Mouse (Mus musculus): ENCODE data around the gene Wwp2. TPM values are rescaled to one million over a fixed set of nuclear protein-coding genes. Genes with fewer than 3 reads are reported as not detected.

Wwp2 gene
- polyA plus RNA-seq, 1 experiment from 2014 or later, result 37.6 TPM

GRCm38 (mm10) chr8:107580879-107581278 lies 144.7 kb downstream of the Wwp2 start:
- Histone ChIP-seq H3K9ac (no peak overlapping the region), H3K4me1 (replicated peaks) (no peaks in the 10 kb centered on the region), H3K9me3 (replicated peaks) (no peaks in the 10 kb centered on the region), H3K4me3 (no peak overlapping the region), H3K27me3 (replicated peaks) (no peaks in the 10 kb centered on the region), H3K36me3 (peaks cover 81% of the 10 kb centered on the region), H3K4me2 (no peak overlapping the region), H3K27ac (ENCODE audit: poor library complexity, severe bottlenecking) (no peak overlapping the region)
- WGBS, result 92% methylated on average over 13 of the region's 13 CpGs
- ATAC-seq (ENCODE audit: insufficient number of reproducible peaks, low FRiP score), result no peak

DNA sequence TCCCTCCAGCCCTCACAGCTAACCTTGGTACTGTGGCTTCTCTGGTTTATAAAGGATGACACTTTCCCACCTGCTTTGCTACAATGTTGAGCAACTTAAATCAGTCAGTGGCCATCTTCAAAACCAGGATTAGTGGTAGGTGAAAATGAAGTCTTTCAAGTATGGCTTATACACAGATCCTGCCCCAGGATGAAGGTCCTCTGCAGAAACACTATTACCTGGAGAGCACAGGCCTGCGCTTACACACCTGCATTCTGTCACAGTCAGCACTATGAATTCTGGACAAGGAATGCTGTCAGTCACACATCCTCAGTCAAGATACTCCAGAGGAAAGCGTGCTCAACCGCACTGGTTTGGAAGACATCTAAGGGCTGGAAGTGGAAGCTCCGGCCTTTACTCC lies 145.4 kb downstream of the Wwp2 start:
- H3K9ac ChIP-seq, result no peak overlapping the region
- H3K27me3 ChIP-seq (replicated peaks), result no peaks in the 10 kb centered on the region
- 96% methylated on average over 4 of the region's 4 CpGs for WGBS
- H3K27ac ChIP-seq (ENCODE audit: poor library complexity, severe bottlenecking), result no peak overlapping the region
- no peaks in the 10 kb centered on the region for H3K9me3 ChIP-seq (replicated peaks)
- peaks cover 87% of the 10 kb centered on the region for H3K36me3 ChIP-seq
- H3K4me3 ChIP-seq, result no peak overlapping the region
- H3K4me1 ChIP-seq (replicated peaks), result peaks cover 3% of the 10 kb centered on the region; the same call in 1 of the 2 replicates
- ATAC-seq (ENCODE audit: insufficient number of reproducible peaks, low FRiP score), result no peak
- no peak overlapping the region for H3K4me2 ChIP-seq

GRCm38 (mm10) chr8:107582136-107582535 lies 146.0 kb downstream of the Wwp2 start:
- ATAC-seq (ENCODE audit: insufficient number of reproducible peaks, low FRiP score), result no peak
- peaks cover 7% of the 10 kb centered on the region for H3K4me1 ChIP-seq (replicated peaks)
- H3K9ac ChIP-seq, result no peak overlapping the region
- 92% methylated on average over 11 of the region's 11 CpGs for WGBS
- no peak overlapping the region for H3K4me2 ChIP-seq
- H3K9me3 ChIP-seq (replicated peaks), result no peaks in the 10 kb centered on the region
- H3K27me3 ChIP-seq (replicated peaks), result no peaks in the 10 kb centered on the region
- peaks cover 87% of the 10 kb centered on the region for H3K36me3 ChIP-seq
- no peak overlapping the region for H3K4me3 ChIP-seq
- no peak overlapping the region for H3K27ac ChIP-seq (ENCODE audit: poor library complexity, severe bottlenecking)

- Histone ChIP-seq H3K27ac (ENCODE audit: poor library complexity, severe bottlenecking) (peak overlapping the region; percentile 72), H3K4me1 (replicated peaks) (peaks cover 10% of the 10 kb centered on the region), H3K27me3 (replicated peaks) (no peaks in the 10 kb centered on the region), H3K9ac (peak overlapping the region; percentile 94), H3K4me3 (peak overlapping the region; percentile 88), H3K36me3 (peaks cover 39% of the 10 kb centered on the region), H3K4me2 (peak overlapping the region; percentile 80), H3K9me3 (replicated peaks) (no peaks in the 10 kb centered on the region)
- under 1% methylated on average over 17 of the region's 17 CpGs for WGBS
- no peak for ATAC-seq (ENCODE audit: insufficient number of reproducible peaks, low FRiP score)
These were observed 151.3 kb downstream of the Wwp2 start for GRCm38 (mm10) chr8:107587429-107587994.

- H3K27me3 ChIP-seq (replicated peaks), result no peaks in the 10 kb centered on the region
- ATAC-seq (ENCODE audit: insufficient number of reproducible peaks, low FRiP score), result peak; percentile 95
- no peaks in the 10 kb centered on the region for H3K9me3 ChIP-seq (replicated peaks)
- peaks cover 32% of the 10 kb centered on the region for H3K36me3 ChIP-seq
- H3K4me2 ChIP-seq, result peak within 1 kb of the TSS; percentile 80
- 2% methylated on average over 65 of the region's 65 CpGs for WGBS
- H3K4me1 ChIP-seq (replicated peaks), result peaks cover 10% of the 10 kb centered on the region
- H3K9ac ChIP-seq, result peak within 1 kb of the TSS; percentile 94
- H3K27ac ChIP-seq (ENCODE audit: poor library complexity, severe bottlenecking), result peak within 1 kb of the TSS; percentile 72
- H3K4me3 ChIP-seq, result peak within 1 kb of the TSS; percentile 88
These were observed 152.0 kb downstream of the Wwp2 start, which contains the start of gene Psmd7 for GRCm38 (mm10) chr8:107587995-107588780. Psmd7 (minus strand) TSS chr8:107588464.

GRCm38 (mm10) chr8:107593967-107594729 lies 158.0 kb downstream of the Wwp2 start:
- H3K4me3 ChIP-seq, result no peak overlapping the region
- peaks cover 7% of the 10 kb centered on the region; the same call in 1 of the 2 replicates for H3K9me3 ChIP-seq (replicated peaks)
- H3K36me3 ChIP-seq, result no peaks in the 10 kb centered on the region
- H3K4me2 ChIP-seq, result no peak overlapping the region
- H3K4me1 ChIP-seq (replicated peaks), result no peaks in the 10 kb centered on the region
- H3K27me3 ChIP-seq (replicated peaks), result no peaks in the 10 kb centered on the region
- ATAC-seq (ENCODE audit: insufficient number of reproducible peaks, low FRiP score), result no peak
- H3K27ac ChIP-seq (ENCODE audit: poor library complexity, severe bottlenecking), result no peak overlapping the region
- no peak overlapping the region for H3K9ac ChIP-seq
- 72% methylated on average over 6 of the region's 6 CpGs for WGBS

- no peak for ATAC-seq (ENCODE audit: insufficient number of reproducible peaks, low FRiP score)
These were observed 158.7 kb downstream of the Wwp2 start for GRCm38 (mm10) chr8:107594817-107595216.

DNA sequence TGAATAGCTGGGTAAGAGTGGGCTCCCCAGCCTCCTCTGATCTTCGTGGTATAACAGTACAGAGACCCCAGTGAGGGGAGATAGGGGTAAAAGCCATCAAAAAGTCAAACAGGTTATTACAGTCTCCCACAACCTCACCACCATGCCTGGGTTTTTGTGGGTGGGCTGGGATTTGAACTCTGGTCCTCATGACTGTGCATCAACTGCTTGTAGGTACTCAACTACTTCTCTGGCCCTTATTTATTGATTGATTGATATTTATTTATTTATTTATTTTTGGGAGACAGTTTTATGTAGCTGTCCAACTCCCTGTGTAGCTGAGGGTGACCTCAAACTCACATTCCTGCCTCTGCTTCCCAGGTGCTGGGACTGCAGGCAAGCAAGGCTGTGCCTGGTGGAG lies 161.6 kb downstream of the Wwp2 start:
- Histone ChIP-seq H3K9me3 (replicated peaks) (peaks cover 7% of the 10 kb centered on the region; the same call in 1 of the 2 replicates), H3K36me3 (no peaks in the 10 kb centered on the region), H3K4me3 (no peak overlapping the region), H3K4me1 (replicated peaks) (no peaks in the 10 kb centered on the region), H3K4me2 (no peak overlapping the region), H3K9ac (no peak overlapping the region), H3K27me3 (replicated peaks) (peaks cover 21% of the 10 kb centered on the region; the same call in 1 of the 2 replicates), H3K27ac (ENCODE audit: poor library complexity, severe bottlenecking) (no peak overlapping the region)
- WGBS, result 70% methylated on average over 1 of the region's 1 CpGs
- ATAC-seq (ENCODE audit: insufficient number of reproducible peaks, low FRiP score), result no peak

More at GRCm38 (mm10) chr8:107594817-107595216, 158.7 kb downstream of the Wwp2 start:
- Histone ChIP-seq H3K27ac (ENCODE audit: poor library complexity, severe bottlenecking) (no peak overlapping the region), H3K9ac (no peak overlapping the region), H3K4me2 (no peak overlapping the region), H3K9me3 (replicated peaks) (peaks cover 7% of the 10 kb centered on the region; the same call in 1 of the 2 replicates), H3K4me1 (replicated peaks) (no peaks in the 10 kb centered on the region), H3K27me3 (replicated peaks) (peaks cover 4% of the 10 kb centered on the region; the same call in 1 of the 2 replicates), H3K4me3 (no peak overlapping the region), H3K36me3 (no peaks in the 10 kb centered on the region)
- 71% methylated on average over 6 of the region's 6 CpGs for WGBS

GRCm38 (mm10) chr8:107599691-107600090 lies 163.5 kb downstream of the Wwp2 start:
- Histone ChIP-seq H3K4me1 (replicated peaks) (no peaks in the 10 kb centered on the region), H3K36me3 (no peaks in the 10 kb centered on the region), H3K9me3 (replicated peaks) (peaks cover 7% of the 10 kb centered on the region; the same call in 1 of the 2 replicates), H3K4me2 (no peak overlapping the region), H3K27ac (ENCODE audit: poor library complexity, severe bottlenecking) (no peak overlapping the region), H3K9ac (no peak overlapping the region), H3K27me3 (replicated peaks) (peaks cover 21% of the 10 kb centered on the region; the same call in 1 of the 2 replicates), H3K4me3 (no peak overlapping the region)
- WGBS, result 78% methylated on average over 9 of the region's 9 CpGs
- no peak for ATAC-seq (ENCODE audit: insufficient number of reproducible peaks, low FRiP score)

GRCm38 (mm10) chr8:107603026-107603425 lies 166.9 kb downstream of the Wwp2 start:
- Histone ChIP-seq H3K27me3 (replicated peaks) (peaks cover 21% of the 10 kb centered on the region; the same call in 1 of the 2 replicates), H3K9me3 (replicated peaks) (no peaks in the 10 kb centered on the region), H3K36me3 (no peaks in the 10 kb centered on the region), H3K27ac (ENCODE audit: poor library complexity, severe bottlenecking) (no peak overlapping the region), H3K4me1 (replicated peaks) (no peaks in the 10 kb centered on the region), H3K9ac (no peak overlapping the region), H3K4me2 (no peak overlapping the region), H3K4me3 (no peak overlapping the region)
- WGBS, result 6% methylated on average over 7 of the region's 7 CpGs
- no peak for ATAC-seq (ENCODE audit: insufficient number of reproducible peaks, low FRiP score)
